Mouse (Mus musculus) liver, embryonic 12.5 days (tissue): ENCODE results near the gene Tcf3. TPM values are rescaled to one million over a fixed set of nuclear protein-coding genes. Genes with fewer than 3 reads are reported as not detected.
A peak's percentile ranks its signal among the peaks of the same experiment; 100 is the strongest.

Source experiments
- ATAC-seq: fragments of 200-750 bp; cut with Nextera tagmentation; 2 replicates; pipeline ENCODE4 v1.8.0; 2017; ENCODE audit warnings: moderate number of reproducible peaks, mild to moderate bottlenecking, moderate library complexity
- H3K27ac ChIP-seq: fragments of 300-500 bp; sonication (generic); 2 replicates; pipeline ENCODE4 v1.5.1; 2016; ENCODE audit warnings: mild to moderate bottlenecking
- H3K27me3 ChIP-seq: fragments of 300-500 bp; sonication (generic); replicated peaks from 2 replicates; pipeline ENCODE4 v1.6.1; 2016; ENCODE audit warnings: mild to moderate bottlenecking, moderate library complexity
- H3K36me3 ChIP-seq: fragments of 300-500 bp; sonication (generic); 2 replicates; pipeline ENCODE4 v1.6.1; 2016; ENCODE audit warnings: mild to moderate bottlenecking, moderate library complexity
- H3K4me1 ChIP-seq: fragments of 300-500 bp; sonication (generic); 2 replicates; pipeline ENCODE4 v1.6.1; 2016
- H3K4me2 ChIP-seq: fragments of 300-500 bp; sonication (generic); 2 replicates; pipeline ENCODE4 v1.6.1; 2016; ENCODE audit warnings: mild to moderate bottlenecking, moderate library complexity
- H3K4me3 ChIP-seq: fragments of 300-500 bp; sonication (generic); 2 replicates; pipeline ENCODE4 v1.5.1; 2016; ENCODE audit warnings: mild to moderate bottlenecking, moderate library complexity
- H3K9ac ChIP-seq: fragments of 300-500 bp; sonication (generic); 2 replicates; pipeline ENCODE4 v1.6.1; 2016; ENCODE audit warnings: mild to moderate bottlenecking, moderate library complexity
- H3K9me3 ChIP-seq: fragments of 300-500 bp; sonication (generic); replicated peaks from 2 replicates; pipeline ENCODE4 v1.6.1; 2016; ENCODE audit warnings: mild to moderate bottlenecking, moderate library complexity
- WGBS: fragments of 180-500 bp; shearing (Covaris S2); methylation state at CpG from one replicate; pipeline ENCODE4 v1.1.7; 2016; ENCODE audit not compliant: insufficient replicate concordance; 5-methylcytosine and 5-hydroxymethylcytosine counted together
- polyA plus RNA-seq: library from polyadenylated mRNA; unstranded; fragments of >200 nt; fragmentation: Nextera tagmentation; extraction: Ambion mirVana; gene quantifications from 2 replicates; pipeline ENCODE4 v1.2.1, GENCODE M21; 2016

The Tcf3 gene
- polyA plus RNA-seq, 1 experiment from 2014 or later, result 110 TPM

GRCm38 (mm10) chr10:80453601-80454000 lies 20.2 kb upstream of the Tcf3 start:
- H3K4me1 ChIP-seq, result peaks cover 44% of the 10 kb centered on the region
- H3K4me2 ChIP-seq, result peak overlapping the region; percentile 39; the same call in 1 of the 2 replicates
- no peak overlapping the region for H3K9ac ChIP-seq
- H3K27ac ChIP-seq, result peak overlapping the region; percentile 51
- H3K36me3 ChIP-seq, result no peaks in the 10 kb centered on the region
- H3K9me3 ChIP-seq, result no peaks in the 10 kb centered on the region
- WGBS, result 37% methylated on average over 10 of the region's 10 CpGs
- H3K4me3 ChIP-seq, result no peak overlapping the region
- peak; percentile 57 for ATAC-seq
- peaks cover 41% of the 10 kb centered on the region for H3K27me3 ChIP-seq

- Histone ChIP-seq H3K36me3 (no peaks in the 10 kb centered on the region), H3K4me1 (peaks cover 72% of the 10 kb centered on the region), H3K27me3 (peaks cover 53% of the 10 kb centered on the region), H3K4me3 (no peak overlapping the region), H3K9me3 (no peaks in the 10 kb centered on the region), H3K9ac (no peak overlapping the region), H3K27ac (no peak overlapping the region), H3K4me2 (peak overlapping the region; percentile 43)
- peak; percentile 70 for ATAC-seq
- 5% methylated on average over 6 of the region's 6 CpGs for WGBS
Measured at GRCm38 (mm10) chr10:80450599-80450998, 17.2 kb upstream of the Tcf3 start.

- Histone ChIP-seq H3K4me1 (peaks cover 78% of the 10 kb centered on the region), H3K36me3 (no peaks in the 10 kb centered on the region), H3K9me3 (no peaks in the 10 kb centered on the region), H3K4me2 (peak overlapping the region; percentile 38), H3K27ac (no peak overlapping the region), H3K27me3 (peaks cover 40% of the 10 kb centered on the region), H3K9ac (no peak overlapping the region), H3K4me3 (no peak overlapping the region)
- 6% methylated on average over 26 of the region's 26 CpGs for WGBS
- peak; percentile 59; the same call in 1 of the 2 replicates for ATAC-seq
Measured at GRCm38 (mm10) chr10:80445898-80446601, 12.6 kb upstream of the Tcf3 start.

GRCm38 (mm10) chr10:80445052-80445451 lies 11.6 kb upstream of the Tcf3 start:
- no peak for ATAC-seq
- H3K4me3 ChIP-seq, result no peak overlapping the region
- no peak overlapping the region for H3K9ac ChIP-seq
- WGBS, result 35% methylated on average over 1 of the region's 1 CpGs
- no peaks in the 10 kb centered on the region for H3K36me3 ChIP-seq
- no peak overlapping the region; the same call in 1 of the 2 replicates for H3K27ac ChIP-seq
- peaks cover 38% of the 10 kb centered on the region for H3K27me3 ChIP-seq
- H3K9me3 ChIP-seq, result no peaks in the 10 kb centered on the region
- no peak overlapping the region for H3K4me2 ChIP-seq
- peaks cover 68% of the 10 kb centered on the region for H3K4me1 ChIP-seq

- no peak overlapping the region; the same call in 1 of the 2 replicates for H3K9ac ChIP-seq
- H3K36me3 ChIP-seq, result no peaks in the 10 kb centered on the region
- H3K9me3 ChIP-seq, result no peaks in the 10 kb centered on the region
- H3K4me1 ChIP-seq, result peaks cover 64% of the 10 kb centered on the region
- H3K4me3 ChIP-seq, result no peak overlapping the region
- H3K27me3 ChIP-seq, result peaks cover 38% of the 10 kb centered on the region
- H3K4me2 ChIP-seq, result no peak overlapping the region
- no peak overlapping the region; the same call in 1 of the 2 replicates for H3K27ac ChIP-seq
- no peak for ATAC-seq
- WGBS, result 39% methylated on average over 5 of the region's 5 CpGs
Measured at GRCm38 (mm10) chr10:80444339-80445045, 11.0 kb upstream of the Tcf3 start.

GRCm38 (mm10) chr10:80443575-80444278 lies 10.3 kb upstream of the Tcf3 start:
- no peak for ATAC-seq
- H3K9ac ChIP-seq, result no peak overlapping the region

GRCm38 (mm10) chr10:80442989-80443388 lies 9.5 kb upstream of the Tcf3 start:
- peak overlapping the region; percentile 21; the same call in 1 of the 2 replicates for H3K27ac ChIP-seq
- no peak overlapping the region for H3K4me3 ChIP-seq
- H3K27me3 ChIP-seq, result peaks cover 35% of the 10 kb centered on the region
- H3K36me3 ChIP-seq, result no peaks in the 10 kb centered on the region
- 53% methylated on average over 2 of the region's 2 CpGs for WGBS
- H3K9me3 ChIP-seq, result no peaks in the 10 kb centered on the region
- H3K4me2 ChIP-seq, result no peak overlapping the region
- peaks cover 57% of the 10 kb centered on the region for H3K4me1 ChIP-seq
- H3K9ac ChIP-seq, result no peak overlapping the region
- ATAC-seq, result no peak

More at GRCm38 (mm10) chr10:80443575-80444278, 10.3 kb upstream of the Tcf3 start:
- Histone ChIP-seq H3K27me3 (peaks cover 35% of the 10 kb centered on the region), H3K9me3 (no peaks in the 10 kb centered on the region), H3K27ac (no peak overlapping the region), H3K36me3 (no peaks in the 10 kb centered on the region), H3K4me2 (no peak overlapping the region), H3K4me1 (peaks cover 63% of the 10 kb centered on the region), H3K4me3 (no peak overlapping the region)
- WGBS, result 84% methylated on average over 7 of the region's 8 CpGs

GRCm38 (mm10) chr10:80441598-80441997 lies 8.2 kb upstream of the Tcf3 start:
- Histone ChIP-seq H3K27me3 (peaks cover 28% of the 10 kb centered on the region), H3K27ac (no peak overlapping the region), H3K4me2 (no peak overlapping the region), H3K4me1 (peaks cover 54% of the 10 kb centered on the region), H3K4me3 (no peak overlapping the region), H3K36me3 (no peaks in the 10 kb centered on the region), H3K9ac (no peak overlapping the region), H3K9me3 (no peaks in the 10 kb centered on the region)
- no peak for ATAC-seq
- WGBS, result 48% methylated on average over 8 of the region's 8 CpGs

GRCm38 (mm10) chr10:80440031-80440430 lies 6.6 kb upstream of the Tcf3 start:
- H3K27ac ChIP-seq, result no peak overlapping the region
- H3K4me2 ChIP-seq, result no peak overlapping the region
- peaks cover 54% of the 10 kb centered on the region for H3K4me1 ChIP-seq
- peaks cover 21% of the 10 kb centered on the region for H3K27me3 ChIP-seq
- H3K9ac ChIP-seq, result no peak overlapping the region
- no peak for ATAC-seq
- H3K36me3 ChIP-seq, result no peaks in the 10 kb centered on the region
- no peak overlapping the region for H3K4me3 ChIP-seq
- no peaks in the 10 kb centered on the region for H3K9me3 ChIP-seq

GRCm38 (mm10) chr10:80437973-80438372 lies 4.5 kb upstream of the Tcf3 start:
- ATAC-seq, result no peak
- WGBS, result 66% methylated on average over 4 of the region's 4 CpGs
- Histone ChIP-seq H3K9ac (no peak overlapping the region), H3K4me3 (no peak overlapping the region), H3K4me2 (no peak overlapping the region), H3K36me3 (no peaks in the 10 kb centered on the region), H3K27me3 (peaks cover 14% of the 10 kb centered on the region), H3K4me1 (peaks cover 49% of the 10 kb centered on the region), H3K27ac (no peak overlapping the region), H3K9me3 (no peaks in the 10 kb centered on the region)

GRCm38 (mm10) chr10:80436276-80436675 lies 2.8 kb upstream of the Tcf3 start:
- WGBS, result 22% methylated on average over 9 of the region's 9 CpGs
- Histone ChIP-seq H3K4me1 (peaks cover 55% of the 10 kb centered on the region), H3K4me3 (0 out of 2 replicates have a peak overlapping the region, but pooled peaks have one; percentile 8), H3K4me2 (peak overlapping the region; percentile 87), H3K9ac (peak overlapping the region; percentile 67), H3K27ac (peak overlapping the region; percentile 95), H3K27me3 (peaks cover 14% of the 10 kb centered on the region), H3K9me3 (no peaks in the 10 kb centered on the region), H3K36me3 (peaks cover 3% of the 10 kb centered on the region; the same call in 1 of the 2 replicates)
- ATAC-seq, result no peak

GRCm38 (mm10) chr10:80435764-80436163 lies 2.3 kb upstream of the Tcf3 start:
- Histone ChIP-seq H3K9ac (peak overlapping the region; percentile 67), H3K4me3 (0 out of 2 replicates have a peak overlapping the region, but pooled peaks have one; percentile 8), H3K4me1 (peaks cover 60% of the 10 kb centered on the region), H3K27me3 (peaks cover 14% of the 10 kb centered on the region), H3K27ac (peak overlapping the region; percentile 95), H3K36me3 (peaks cover 8% of the 10 kb centered on the region), H3K9me3 (no peaks in the 10 kb centered on the region), H3K4me2 (peak overlapping the region; percentile 87)
- WGBS, result 42% methylated on average over 7 of the region's 7 CpGs
- ATAC-seq, result peak; percentile 28
